Mouse (Mus musculus): Measurements from ENCODE around the gene Numa1. TPM values are rescaled to one million over a fixed set of nuclear protein-coding genes. Genes with fewer than 3 reads are reported as not detected.

Numa1 gene
- 66.2 and 72.9 TPM in 2 replicates for polyA plus RNA-seq (2015; fragmentation: Nextera tagmentation; extraction: Ambion mirVana)

DNA sequence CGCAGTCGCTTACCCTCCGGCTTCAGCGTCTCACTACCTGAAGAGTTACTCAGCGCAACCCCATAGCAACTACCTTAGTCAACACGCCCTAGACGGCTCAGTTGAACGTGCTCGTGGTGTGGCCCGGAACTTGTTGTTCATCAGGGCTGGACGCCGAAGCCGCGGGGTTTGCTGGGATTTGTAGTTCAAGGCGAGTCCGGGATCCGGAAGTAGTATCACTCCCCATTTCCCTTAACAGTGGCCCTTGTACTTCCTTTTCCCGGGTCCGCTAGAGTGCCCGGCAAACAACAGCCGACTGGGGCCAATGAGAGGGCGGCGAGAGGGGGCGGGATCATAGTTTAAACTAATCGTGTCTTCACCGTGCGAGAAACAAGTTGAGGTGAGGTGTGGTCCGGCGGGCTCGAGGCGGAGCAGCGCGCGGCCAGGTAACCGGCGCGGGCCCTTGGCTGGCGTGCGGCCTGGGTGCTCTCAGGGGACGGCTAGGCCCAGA lies at the start of gene Numa1, which contains the start of gene Lrrc51:
TSS of gene Numa1 (plus strand) at position 361 of the 490 bp plus-strand sequence.
TSS of gene Lrrc51 (minus strand) at position 145 of the 490 bp plus-strand sequence.
- H3K27me3 ChIP-seq = no peaks in the 10 kb centered on the region
- under 1% methylated on average over 40 of the region's 40 CpGs for WGBS
- H3K36me3 ChIP-seq = no peaks in the 10 kb centered on the region
- peak within 1 kb of the TSS; percentile 71 for H3K9ac ChIP-seq
- peak within 1 kb of the TSS; percentile 75 for H3K4me3 ChIP-seq
- no peaks in the 10 kb centered on the region for H3K9me3 ChIP-seq
- peak within 1 kb of the TSS; percentile 89 for H3K27ac ChIP-seq
- H3K4me2 ChIP-seq = peak within 1 kb of the TSS; percentile 61
- ATAC-seq (ENCODE audit: insufficient number of reproducible peaks, low FRiP score, low TSS enrichment, low read depth) = peak; percentile 98
- peaks cover 9% of the 10 kb centered on the region; the same call in 1 of the 2 replicates for H3K4me1 ChIP-seq

DNA sequence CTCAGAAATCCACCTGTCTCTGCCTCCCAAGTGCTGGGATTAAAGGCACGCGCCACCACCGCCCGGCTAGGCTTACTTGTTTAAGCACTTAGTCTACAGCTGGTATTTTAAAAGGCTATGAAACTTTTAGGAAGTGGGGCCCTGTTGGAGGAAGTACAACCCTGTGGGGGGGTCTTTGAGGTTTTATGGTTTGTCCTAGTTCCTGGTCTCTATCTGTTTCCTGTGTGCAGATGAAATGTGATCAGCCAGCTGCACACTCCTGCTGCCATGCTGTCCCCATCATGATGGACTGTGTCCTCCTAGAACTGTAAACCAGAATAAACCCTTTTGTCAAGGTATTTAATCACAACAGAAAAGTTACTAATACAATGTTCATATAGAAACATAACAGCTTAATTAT lies 49.8 kb upstream of the Numa1 start:
- no peak for ATAC-seq (ENCODE audit: insufficient number of reproducible peaks, low FRiP score, low TSS enrichment, low read depth)

DNA sequence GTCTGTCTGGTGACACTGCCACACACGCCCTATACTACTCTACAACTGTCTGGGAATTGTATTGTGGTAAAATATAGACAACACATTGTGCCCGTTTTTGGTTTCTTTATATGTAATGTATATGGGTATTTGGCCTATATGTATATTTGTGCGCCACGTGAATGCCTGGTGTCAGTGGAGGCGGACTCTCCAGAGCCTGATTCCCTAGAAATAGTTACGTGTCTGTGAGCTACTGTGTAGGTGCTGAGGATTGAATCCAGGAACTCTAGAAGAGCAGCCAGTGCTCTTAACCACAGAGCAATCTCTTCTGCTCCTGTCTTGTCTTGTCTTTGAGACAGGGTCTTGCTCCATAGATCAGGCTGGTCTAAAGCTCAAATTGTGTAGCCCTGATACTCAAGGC lies 47.6 kb upstream of the Numa1 start:
- Histone ChIP-seq H3K9ac (no peak overlapping the region), H3K27ac (no peak overlapping the region), H3K9me3 (no peaks in the 10 kb centered on the region), H3K36me3 (no peaks in the 10 kb centered on the region), H3K4me1 (no peaks in the 10 kb centered on the region), H3K4me3 (no peak overlapping the region), H3K4me2 (no peak overlapping the region), H3K27me3 (no peaks in the 10 kb centered on the region)
- WGBS = 83% methylated on average over 6 of the region's 6 CpGs
- no peak for ATAC-seq (ENCODE audit: insufficient number of reproducible peaks, low FRiP score, low TSS enrichment, low read depth)

More for the DNA sequence above, 49.8 kb upstream of the Numa1 start:
- Histone ChIP-seq H3K4me3 (no peak overlapping the region), H3K27me3 (no peaks in the 10 kb centered on the region), H3K36me3 (no peaks in the 10 kb centered on the region), H3K9ac (no peak overlapping the region), H3K9me3 (no peaks in the 10 kb centered on the region), H3K4me2 (no peak overlapping the region), H3K4me1 (no peaks in the 10 kb centered on the region), H3K27ac (no peak overlapping the region)
- WGBS = 84% methylated on average over 4 of the region's 4 CpGs

DNA sequence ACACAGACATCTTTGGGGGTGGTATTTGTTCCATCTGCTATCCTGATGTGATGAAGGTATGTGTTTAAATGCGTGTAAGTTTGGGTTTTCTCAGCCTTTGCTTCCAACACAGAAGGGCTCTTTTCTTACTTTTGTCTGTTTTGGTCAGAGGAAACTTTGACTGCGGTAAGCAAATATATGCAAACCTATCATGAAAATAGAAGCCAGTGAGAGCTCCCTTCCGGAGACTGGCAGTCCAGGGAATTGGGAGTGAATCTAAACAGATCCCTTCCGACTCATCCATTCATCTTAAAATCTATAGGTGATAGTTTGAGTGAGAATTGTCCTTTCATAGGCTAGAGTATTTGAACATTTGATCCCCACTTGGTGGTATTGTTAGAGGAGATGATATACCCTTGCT lies 45.5 kb upstream of the Numa1 start:
- H3K27ac ChIP-seq = no peak overlapping the region

DNA sequence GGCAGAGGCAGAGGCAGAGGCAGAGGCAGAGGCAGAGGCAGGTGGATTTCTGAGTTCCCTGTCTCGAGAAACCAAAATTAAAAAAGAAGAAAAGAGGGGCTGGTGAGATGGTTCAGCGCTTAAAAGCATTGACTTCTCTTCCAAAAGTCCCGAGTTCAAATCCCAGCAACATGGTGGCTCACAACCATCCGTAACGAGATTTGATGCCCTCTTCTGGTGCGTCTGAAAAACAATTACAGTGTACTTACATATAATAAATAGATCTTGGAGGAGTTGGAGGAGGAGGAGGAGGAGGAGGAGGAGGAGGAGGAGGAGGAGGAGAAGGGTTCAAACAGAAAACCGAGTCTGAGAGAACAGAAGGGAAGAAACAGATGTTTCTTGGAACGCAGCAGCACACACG lies 38.2 kb upstream of the Numa1 start:
- no peak for ATAC-seq (ENCODE audit: insufficient number of reproducible peaks, low FRiP score, low TSS enrichment, low read depth)
- no peaks in the 10 kb centered on the region for H3K27me3 ChIP-seq
- H3K9ac ChIP-seq = no peak overlapping the region
- H3K9me3 ChIP-seq = no peaks in the 10 kb centered on the region
- H3K4me1 ChIP-seq = peaks cover 6% of the 10 kb centered on the region; the same call in 1 of the 2 replicates
- peak overlapping the region; percentile 65 for H3K4me3 ChIP-seq
- peak overlapping the region; percentile 36 for H3K4me2 ChIP-seq
- peak overlapping the region; percentile 96 for H3K27ac ChIP-seq
- peaks cover 5% of the 10 kb centered on the region; the same call in 1 of the 2 replicates for H3K36me3 ChIP-seq
- 35% methylated on average over 9 of the region's 9 CpGs for WGBS

More for the DNA sequence above, 45.5 kb upstream of the Numa1 start:
- H3K4me1 ChIP-seq = no peaks in the 10 kb centered on the region
- H3K9me3 ChIP-seq = no peaks in the 10 kb centered on the region
- H3K27me3 ChIP-seq = no peaks in the 10 kb centered on the region
- H3K4me2 ChIP-seq = no peak overlapping the region
- WGBS = 82% methylated on average over 4 of the region's 4 CpGs
- no peak overlapping the region for H3K4me3 ChIP-seq
- no peak for ATAC-seq (ENCODE audit: insufficient number of reproducible peaks, low FRiP score, low TSS enrichment, low read depth)
- no peaks in the 10 kb centered on the region for H3K36me3 ChIP-seq
- H3K9ac ChIP-seq = no peak overlapping the region

DNA sequence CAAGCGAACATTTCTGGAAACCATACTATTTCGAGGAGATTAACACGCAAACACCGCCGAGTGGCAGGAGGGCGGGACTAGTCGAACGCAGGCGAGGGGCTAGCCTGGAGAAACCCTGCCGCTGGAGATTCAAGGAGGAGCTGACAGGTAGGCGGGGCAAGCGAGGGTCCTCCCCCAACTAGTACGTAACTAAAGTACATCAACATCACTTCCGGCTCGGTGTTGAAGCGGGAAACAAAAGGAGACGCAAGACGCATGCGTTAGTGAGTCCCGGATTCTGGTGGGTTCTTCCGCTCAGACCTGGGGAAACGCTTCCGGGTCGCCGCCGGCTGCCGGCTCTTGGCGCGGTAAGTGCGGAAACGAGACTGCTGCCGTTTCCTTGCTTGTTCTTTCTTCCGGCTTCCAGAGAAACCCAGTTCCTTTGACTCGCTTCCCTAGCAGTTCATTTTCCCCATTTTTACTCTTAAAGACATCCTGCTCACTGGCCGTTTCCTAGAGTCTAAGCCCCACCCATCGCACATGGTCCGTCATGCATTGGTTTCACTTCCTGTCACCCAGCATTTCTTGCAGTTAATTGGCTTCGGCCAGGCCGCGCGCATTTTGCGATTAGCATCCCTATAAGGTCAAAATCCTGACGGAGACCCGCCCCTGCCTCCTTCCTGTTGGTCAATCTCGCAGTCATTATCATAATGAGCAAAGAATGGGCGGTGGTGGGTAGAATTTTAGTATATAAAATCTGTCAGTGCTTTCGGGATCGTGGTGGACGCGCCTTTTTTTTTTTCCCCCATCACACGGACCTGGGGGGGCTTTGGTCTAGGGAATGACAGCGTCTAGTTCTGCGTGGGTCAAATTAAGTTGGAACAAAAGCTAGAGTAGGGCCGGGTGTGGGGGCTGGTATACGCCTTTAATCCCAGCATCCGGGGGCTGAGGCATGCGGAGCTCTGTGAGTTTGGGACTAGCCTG lies 37.5 kb upstream of the Numa1 start:
- H3K27me3 ChIP-seq = no peaks in the 10 kb centered on the region
- H3K36me3 ChIP-seq = peaks cover 8% of the 10 kb centered on the region; the same call in 1 of the 2 replicates
- H3K4me1 ChIP-seq = peaks cover 6% of the 10 kb centered on the region; the same call in 1 of the 2 replicates
- H3K9ac ChIP-seq = peak overlapping the region; percentile 31; the same call in 1 of the 2 replicates
- H3K4me2 ChIP-seq = peak overlapping the region; percentile 49
- WGBS = under 1% methylated on average over 57 of the region's 57 CpGs
- H3K9me3 ChIP-seq = no peaks in the 10 kb centered on the region
- ATAC-seq (ENCODE audit: insufficient number of reproducible peaks, low FRiP score, low TSS enrichment, low read depth) = peak; percentile 99
- peak overlapping the region; percentile 96 for H3K27ac ChIP-seq
- H3K4me3 ChIP-seq = peak overlapping the region; percentile 65

DNA sequence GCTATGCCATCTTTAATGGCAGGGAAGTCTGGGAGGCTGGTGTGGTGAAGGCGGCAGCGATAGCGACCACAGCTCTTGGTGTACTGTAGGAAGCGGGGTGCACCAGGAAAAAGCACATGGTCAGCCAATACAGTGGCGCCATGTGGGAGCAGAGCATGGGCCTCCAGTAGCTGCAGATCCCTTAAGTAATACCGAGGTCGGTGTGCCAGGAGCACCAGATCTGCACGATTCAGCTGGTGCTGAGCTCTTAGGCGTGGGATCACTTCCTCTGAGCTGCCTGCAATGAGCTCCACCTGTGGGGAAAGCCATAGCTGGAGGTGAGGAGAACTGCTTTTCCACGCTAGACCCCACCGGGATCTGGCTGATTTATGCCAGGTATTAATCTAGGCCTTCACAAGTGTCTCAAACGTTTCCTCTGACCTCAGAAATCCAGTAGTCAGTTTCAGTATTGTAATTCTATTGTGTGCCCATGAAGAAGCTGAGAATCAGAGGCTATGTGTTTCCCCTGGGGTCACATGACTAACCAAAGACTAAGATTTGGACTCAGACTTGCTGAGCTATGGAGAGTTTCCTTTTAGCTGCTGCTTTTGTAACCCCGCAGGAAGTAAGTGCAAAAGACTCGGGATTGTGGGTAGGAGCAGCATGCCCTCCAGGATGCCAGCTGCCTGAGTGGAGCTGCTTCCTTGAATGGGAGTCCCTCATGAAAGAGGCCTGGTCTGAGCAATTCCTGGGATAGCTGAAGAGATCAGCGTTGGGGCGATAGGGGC lies 33.4 kb upstream of the Numa1 start:
- Histone ChIP-seq H3K27me3 (no peaks in the 10 kb centered on the region), H3K4me3 (no peak overlapping the region), H3K4me1 (peaks cover 10% of the 10 kb centered on the region; the same call in 1 of the 2 replicates), H3K4me2 (no peak overlapping the region), H3K9ac (no peak overlapping the region), H3K9me3 (no peaks in the 10 kb centered on the region), H3K27ac (no peak overlapping the region), H3K36me3 (peaks cover 14% of the 10 kb centered on the region; the same call in 1 of the 2 replicates)
- no peak for ATAC-seq (ENCODE audit: insufficient number of reproducible peaks, low FRiP score, low TSS enrichment, low read depth)
- 88% methylated on average over 16 of the region's 16 CpGs for WGBS

DNA sequence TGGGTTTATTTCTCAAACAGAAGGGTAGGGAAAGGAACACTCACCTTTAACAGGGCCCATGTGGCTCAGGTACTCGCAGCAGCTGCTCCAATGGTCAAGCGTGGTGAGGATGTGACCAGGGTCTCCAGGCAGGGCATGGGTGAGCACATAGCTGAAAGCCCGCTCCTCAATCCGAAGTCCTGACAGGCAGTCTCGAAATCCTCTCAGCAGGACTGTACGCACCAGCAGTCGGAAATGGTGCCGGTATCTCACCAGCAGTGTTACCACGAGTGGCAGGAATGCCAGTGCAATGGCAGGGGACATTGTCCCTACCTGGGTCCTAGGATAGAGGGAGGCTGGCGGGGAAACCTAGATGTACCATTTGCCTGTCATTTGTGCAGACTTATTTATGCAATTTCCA lies 31.9 kb upstream of the Numa1 start:
- H3K4me1 ChIP-seq = peaks cover 15% of the 10 kb centered on the region
- no peak overlapping the region for H3K4me2 ChIP-seq
- no peaks in the 10 kb centered on the region for H3K9me3 ChIP-seq
- 94% methylated on average over 10 of the region's 10 CpGs for WGBS
- no peak for ATAC-seq (ENCODE audit: insufficient number of reproducible peaks, low FRiP score, low TSS enrichment, low read depth)
- H3K27ac ChIP-seq = no peak overlapping the region
- no peaks in the 10 kb centered on the region for H3K27me3 ChIP-seq
- H3K9ac ChIP-seq = no peak overlapping the region
- H3K36me3 ChIP-seq = peaks cover 14% of the 10 kb centered on the region; the same call in 1 of the 2 replicates
- no peak overlapping the region for H3K4me3 ChIP-seq

DNA sequence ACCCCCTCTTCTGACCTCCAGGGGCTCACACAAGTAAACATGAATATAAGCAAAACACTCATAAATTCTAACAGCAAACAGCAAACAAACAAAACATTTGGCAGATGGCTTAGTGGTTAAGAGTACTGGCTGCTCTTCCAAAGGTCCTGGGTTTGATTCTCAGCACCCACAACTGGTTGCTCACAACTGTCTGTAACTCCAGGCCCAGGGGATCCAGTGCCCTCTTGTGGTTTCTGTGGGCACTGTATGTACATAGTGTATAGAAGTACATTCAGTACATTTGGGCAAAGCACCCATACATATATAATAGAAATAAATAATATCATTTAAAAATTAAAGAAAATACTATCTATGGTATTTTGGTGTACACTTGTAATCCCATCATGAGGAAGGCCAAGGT lies 31.1 kb upstream of the Numa1 start:
- Histone ChIP-seq H3K4me3 (no peak overlapping the region), H3K27me3 (no peaks in the 10 kb centered on the region), H3K27ac (no peak overlapping the region), H3K9ac (no peak overlapping the region), H3K9me3 (no peaks in the 10 kb centered on the region), H3K36me3 (peaks cover 14% of the 10 kb centered on the region; the same call in 1 of the 2 replicates), H3K4me2 (no peak overlapping the region), H3K4me1 (peaks cover 17% of the 10 kb centered on the region)
- ATAC-seq (ENCODE audit: insufficient number of reproducible peaks, low FRiP score, low TSS enrichment, low read depth) = no peak

DNA sequence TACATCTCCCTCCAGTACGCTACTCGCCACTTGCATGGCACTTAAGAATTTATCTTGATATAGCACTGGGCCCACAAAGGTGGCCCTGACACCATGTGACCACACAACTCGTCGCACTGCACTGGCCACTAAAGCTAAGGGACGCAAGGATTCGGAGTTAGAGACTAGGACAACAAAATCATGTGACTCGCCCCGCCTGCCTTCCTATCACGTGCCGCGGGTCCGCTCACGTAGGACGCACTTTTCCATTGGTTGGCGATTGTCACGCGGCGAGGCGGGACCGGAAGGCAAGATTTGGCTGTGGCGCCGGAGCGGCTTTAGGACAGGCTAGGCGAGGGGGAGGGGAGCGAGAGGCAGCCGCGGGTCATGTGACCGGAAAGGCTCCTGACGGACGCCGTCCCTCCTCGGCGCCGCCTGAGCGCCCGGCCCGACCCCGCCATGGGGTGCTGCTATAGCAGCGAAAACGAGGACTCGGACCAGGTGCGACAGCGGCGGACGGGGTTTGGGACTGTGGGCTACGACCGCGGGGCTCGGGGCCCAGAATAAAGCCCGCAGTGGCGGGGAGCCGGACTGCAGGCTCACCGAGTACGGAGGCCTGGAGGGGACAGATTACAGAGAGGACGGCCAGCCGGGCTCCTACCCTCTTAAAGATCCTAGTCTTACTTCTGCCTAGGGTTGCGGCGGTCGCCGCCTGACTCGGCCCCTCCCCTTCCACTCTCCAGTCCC lies 28.2 kb upstream of the Numa1 start, which contains the start of gene Lamtor1:
TSS of gene Lamtor1 (plus strand) at position 344 of the 726 bp plus-strand sequence.
- peaks cover 26% of the 10 kb centered on the region for H3K36me3 ChIP-seq
- peak within 1 kb of the TSS; percentile 98 for H3K27ac ChIP-seq
- no peaks in the 10 kb centered on the region for H3K9me3 ChIP-seq
- WGBS = under 1% methylated on average over 61 of the region's 61 CpGs
- peak within 1 kb of the TSS; percentile 89 for H3K4me3 ChIP-seq
- peak within 1 kb of the TSS; percentile 64 for H3K4me2 ChIP-seq
- ATAC-seq (ENCODE audit: insufficient number of reproducible peaks, low FRiP score, low TSS enrichment, low read depth) = peak; percentile 98
- H3K27me3 ChIP-seq = no peaks in the 10 kb centered on the region
- H3K9ac ChIP-seq = peak within 1 kb of the TSS; percentile 96
- H3K4me1 ChIP-seq = peaks cover 26% of the 10 kb centered on the region

DNA sequence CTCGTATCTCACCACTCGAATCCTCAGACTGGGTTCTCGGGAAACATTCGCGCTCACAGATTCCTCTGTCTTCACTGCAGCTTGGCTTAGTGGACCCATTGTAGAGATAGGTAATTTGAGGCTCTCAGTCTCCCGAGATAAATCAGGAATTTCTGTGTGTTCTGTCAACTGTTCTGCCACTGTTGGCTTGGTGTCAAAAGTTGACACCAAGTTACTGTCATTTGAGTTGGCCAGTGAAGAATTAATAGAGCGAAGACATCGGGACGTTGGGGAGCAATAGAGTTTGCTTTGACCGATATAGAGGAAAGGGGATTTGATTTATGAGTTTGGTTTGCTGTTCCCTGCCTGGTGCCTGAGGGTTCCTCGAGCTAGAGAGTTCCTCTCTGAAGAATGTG lies 27.6 kb upstream of the Numa1 start, which contains the start of gene Tomt:
TSS of gene Tomt (minus strand) at position 73 of the 395 bp plus-strand sequence.
- Histone ChIP-seq H3K27ac (peak within 1 kb of the TSS; percentile 98), H3K36me3 (peaks cover 28% of the 10 kb centered on the region), H3K4me3 (peak within 1 kb of the TSS; percentile 89), H3K4me2 (peak within 1 kb of the TSS; percentile 64), H3K27me3 (no peaks in the 10 kb centered on the region), H3K4me1 (peaks cover 26% of the 10 kb centered on the region), H3K9me3 (no peaks in the 10 kb centered on the region), H3K9ac (peak within 1 kb of the TSS; percentile 96)
- 8% methylated on average over 11 of the region's 11 CpGs for WGBS
- no peak for ATAC-seq (ENCODE audit: insufficient number of reproducible peaks, low FRiP score, low TSS enrichment, low read depth)

Data from limb, embryonic 15.5 days (tissue).